Mouse (Mus musculus) E14TG2a.4 (cell line): Measurements from ENCODE around the gene Mastl.

Source experiments
- CTCF ChIP-seq: conservative IDR thresholded peaks from 2 replicates; pipeline ENCODE4 v1.5.1; 2014; ENCODE audit warnings: low read length
- NANOG ChIP-seq: IDR thresholded peaks from 2 replicates; pipeline ENCODE4 v1.6.1; 2014; ENCODE audit warnings: borderline replicate concordance, low read length, mixed read lengths
- POU5F1 ChIP-seq: IDR thresholded peaks from 2 replicates; pipeline ENCODE4 v1.6.1; 2014; ENCODE audit warnings: low read length, borderline replicate concordance

- TF ChIP-seq CTCF (no peak), POU5F1 (no peak), NANOG (no peak)
These were observed 58.8 kb downstream of the Mastl start for GRCm38 (mm10) chr2:23097028-23097427.
